Mouse (Mus musculus) hindbrain, postnatal 0 days (tissue): ENCODE measurements around the gene Mrps33. TPM values are rescaled to one million over a fixed set of nuclear protein-coding genes. Genes with fewer than 3 reads are reported as not detected.
A peak's percentile ranks its signal among the peaks of the same experiment; 100 is the strongest.

ENCODE experiments used
- ATAC-seq: fragments of 200-750 bp; cut with Nextera tagmentation; 2 replicates; pipeline ENCODE4 v1.8.0; 2017; ENCODE audit warnings: mild to moderate bottlenecking, moderate TSS enrichment, moderate library complexity
- DNase-seq: peaks from one replicate; pipeline ENCODE4 v3.0.0-alpha.2; 2015; ENCODE audit warnings: low spot score
- H3K27ac ChIP-seq: fragments of 300-500 bp; sonication (generic); 2 replicates; pipeline ENCODE4 v1.5.1; 2014; ENCODE audit warnings: mild to moderate bottlenecking
- H3K27me3 ChIP-seq: fragments of 300-500 bp; sonication (generic); 2 replicates; pipeline ENCODE4 v1.6.1; 2014; ENCODE audit warnings: low read length, mixed read lengths; ENCODE audit not compliant: insufficient read depth
- H3K36me3 ChIP-seq: fragments of 300-500 bp; sonication (generic); 2 replicates; pipeline ENCODE4 v1.6.1; 2014; ENCODE audit warnings: low read length, mixed read lengths; ENCODE audit not compliant: insufficient read depth
- H3K4me1 ChIP-seq: fragments of 300-500 bp; sonication (generic); 2 replicates; pipeline ENCODE4 v1.6.1; 2014; ENCODE audit warnings: antibody characterized with exemption, low read length, mixed read lengths; ENCODE audit not compliant: insufficient read depth
- H3K4me2 ChIP-seq: fragments of 300-500 bp; sonication (generic); 2 replicates; pipeline ENCODE4 v1.6.1; 2014; ENCODE audit warnings: low read depth, mild to moderate bottlenecking, low read length, moderate library complexity, mixed read lengths
- H3K4me3 ChIP-seq: fragments of 300-500 bp; sonication (generic); 2 replicates; pipeline ENCODE4 v1.5.1; 2014; ENCODE audit warnings: low read length
- H3K9ac ChIP-seq: fragments of 300-500 bp; sonication (generic); replicated peaks from 2 replicates; pipeline ENCODE4 v1.6.1; 2014; ENCODE audit warnings: mild to moderate bottlenecking, low read length, moderate library complexity, mixed read lengths
- H3K9me3 ChIP-seq: fragments of 300-500 bp; sonication (generic); 2 replicates; pipeline ENCODE4 v1.6.1; 2016; ENCODE audit warnings: low read length, mixed read lengths
- CTCF ChIP-seq: IDR thresholded peaks from 2 replicates; pipeline ENCODE4 v1.5.1; 2016; ENCODE audit warnings: antibody characterized with exemption, control low read depth, low read depth
- WGBS: fragments of 180-500 bp; shearing (Covaris S2); extraction: QIAGEN DNeasy Blood & Tissue Kit; methylation state at CpG from one replicate; pipeline ENCODE4 v1.1.7; 2014; 5-methylcytosine and 5-hydroxymethylcytosine counted together
- polyA plus RNA-seq: library from polyadenylated mRNA; unstranded; fragments of >200 nt; fragmentation: Nextera tagmentation; extraction: Ambion mirVana; gene quantifications from 2 replicates; pipeline ENCODE4 v1.2.1, GENCODE M21; 2015
- total RNA-seq: library from RNA; depleted of rRNA; stranded (reverse); fragments of >200 nt; gene quantifications from 2 replicates; pipeline ENCODE4 v1.2.3, GENCODE M21; 2014; rRNA removed

The Mrps33 gene
- total and polyA plus RNA-seq, 2 experiments from 2014 or later, result 29.3 to 205 TPM

- H3K9me3 ChIP-seq, result no peaks in the 10 kb centered on the region
- no peak overlapping the region for H3K9ac ChIP-seq
- ATAC-seq (no peak), DNase-seq (no peak)
- H3K4me2 ChIP-seq, result peak overlapping the region; percentile 52
- no peak overlapping the region for H3K4me3 ChIP-seq
- 64% methylated on average over 17 of the region's 17 CpGs for WGBS
- no peaks in the 10 kb centered on the region for H3K27me3 ChIP-seq
- H3K36me3 ChIP-seq, result no peaks in the 10 kb centered on the region
- H3K4me1 ChIP-seq, result no peaks in the 10 kb centered on the region
- H3K27ac ChIP-seq, result no peak overlapping the region
- no peak for TF ChIP-seq CTCF
Observed at GRCm38 (mm10) chr6:39781766-39782530, 28.8 kb downstream of the Mrps33 start.

GRCm38 (mm10) chr6:39780857-39781666 lies 29.7 kb downstream of the Mrps33 start:
- no peaks in the 10 kb centered on the region for H3K27me3 ChIP-seq
- H3K9me3 ChIP-seq, result no peaks in the 10 kb centered on the region
- peak; percentile 35 for DNase-seq
- H3K4me2 ChIP-seq, result peak overlapping the region; percentile 52
- H3K36me3 ChIP-seq, result no peaks in the 10 kb centered on the region
- WGBS, result 6% methylated on average over 18 of the region's 18 CpGs
- peak overlapping the region; percentile 32; the same call in 1 of the 2 replicates for H3K27ac ChIP-seq
- no peak for TF ChIP-seq CTCF
- H3K9ac ChIP-seq, result peak overlapping the region; percentile 35
- peak overlapping the region; percentile 21 for H3K4me3 ChIP-seq
- no peaks in the 10 kb centered on the region for H3K4me1 ChIP-seq
- no peak for ATAC-seq

GRCm38 (mm10) chr6:39778506-39778905 lies 32.3 kb downstream of the Mrps33 start:
- Histone ChIP-seq H3K4me2 (no peak overlapping the region), H3K9me3 (no peaks in the 10 kb centered on the region), H3K27ac (no peak overlapping the region), H3K27me3 (no peaks in the 10 kb centered on the region), H3K36me3 (no peaks in the 10 kb centered on the region), H3K9ac (no peak overlapping the region), H3K4me3 (no peak overlapping the region), H3K4me1 (no peaks in the 10 kb centered on the region)
- 79% methylated on average over 1 of the region's 1 CpGs for WGBS
- no peak for TF ChIP-seq CTCF
- no peak for DNase-seq
- no peak for ATAC-seq

GRCm38 (mm10) chr6:39776275-39776674 lies 34.5 kb downstream of the Mrps33 start:
- H3K9me3 ChIP-seq, result no peaks in the 10 kb centered on the region
- no peak overlapping the region for H3K4me3 ChIP-seq
- H3K9ac ChIP-seq, result no peak overlapping the region
- no peaks in the 10 kb centered on the region for H3K36me3 ChIP-seq
- ATAC-seq (no peak), DNase-seq (no peak)
- H3K27ac ChIP-seq, result no peak overlapping the region
- no peak for TF ChIP-seq CTCF
- no peaks in the 10 kb centered on the region for H3K4me1 ChIP-seq
- H3K27me3 ChIP-seq, result no peaks in the 10 kb centered on the region
- no peak overlapping the region for H3K4me2 ChIP-seq
- 89% methylated on average over 6 of the region's 6 CpGs for WGBS

GRCm38 (mm10) chr6:39775029-39775428 lies 35.8 kb downstream of the Mrps33 start:
- TF ChIP-seq CTCF, result no peak
- H3K4me3 ChIP-seq, result no peak overlapping the region
- no peak overlapping the region for H3K4me2 ChIP-seq
- H3K9me3 ChIP-seq, result no peaks in the 10 kb centered on the region
- ATAC-seq (no peak), DNase-seq (no peak)
- no peak overlapping the region for H3K27ac ChIP-seq
- no peaks in the 10 kb centered on the region for H3K27me3 ChIP-seq
- H3K4me1 ChIP-seq, result no peaks in the 10 kb centered on the region
- no peak overlapping the region for H3K9ac ChIP-seq
- WGBS, result 86% methylated on average over 9 of the region's 9 CpGs
- no peaks in the 10 kb centered on the region for H3K36me3 ChIP-seq

GRCm38 (mm10) chr6:39757229-39757628 lies 53.6 kb downstream of the Mrps33 start:
- ATAC-seq (no peak), DNase-seq (no peak)
- Histone ChIP-seq H3K9me3 (no peaks in the 10 kb centered on the region), H3K27ac (no peak overlapping the region), H3K4me2 (no peak overlapping the region), H3K4me3 (no peak overlapping the region), H3K4me1 (no peaks in the 10 kb centered on the region), H3K9ac (no peak overlapping the region), H3K27me3 (no peaks in the 10 kb centered on the region), H3K36me3 (no peaks in the 10 kb centered on the region)
- 80% methylated on average over 2 of the region's 2 CpGs for WGBS
- no peak for TF ChIP-seq CTCF

Other genes starting within 250 kb of the Mrps33 start
- gene Adck2, start 237.1 kb downstream of the Mrps33 start, total RNA-seq, result 14.8 and 18.8 TPM in 2 replicates
- gene Adck2, start 237.1 kb downstream of the Mrps33 start, polyA plus RNA-seq, result 35.6 and 36.9 TPM in 2 replicates
- gene Gm42420, start 225.2 kb downstream of the Mrps33 start, total RNA-seq, result not detected in 2 replicates
- 1.3 and 2.5 TPM in 2 replicates for gene Gm42420, start 225.2 kb downstream of the Mrps33 start, polyA plus RNA-seq
- gene Ndufb2, start 218.4 kb downstream of the Mrps33 start, total RNA-seq, result 212 and 454 TPM in 2 replicates
- 664 and 698 TPM in 2 replicates for gene Ndufb2, start 218.4 kb downstream of the Mrps33 start, polyA plus RNA-seq
- 37.7 and 49.6 TPM in 2 replicates for gene Braf, start 85.5 kb downstream of the Mrps33 start, total RNA-seq
- gene Braf, start 85.5 kb downstream of the Mrps33 start, polyA plus RNA-seq, result 16.7 and 17.3 TPM in 2 replicates
- gene Tmem178b, start 62.3 kb upstream of the Mrps33 start, total RNA-seq, result 127 and 146 TPM in 2 replicates
- 29.8 and 31.4 TPM in 2 replicates for gene Tmem178b, start 62.3 kb upstream of the Mrps33 start, polyA plus RNA-seq